Mouse (Mus musculus): ENCODE results near the gene Krt32. TPM values are rescaled to one million over a fixed set of nuclear protein-coding genes. Genes with fewer than 3 reads are reported as not detected.

Gene Krt32
- total and polyA plus RNA-seq, 3 experiments, result not detected

GRCm38 (mm10) chr11:100120331-100120730 is 32.3 kb upstream of the Krt32 start:
- Histone ChIP-seq H3K36me3 (ENCODE audit: control insufficient read depth, insufficient read depth, low read length) (no peaks in the 10 kb centered on the region), H3K4me1 (ENCODE audit: control insufficient read depth, insufficient read depth, low read length) (no peaks in the 10 kb centered on the region), H3K27me3 (ENCODE audit: control insufficient read depth, insufficient read depth, low read length) (no peaks in the 10 kb centered on the region), H3K4me3 (no peak overlapping the region), H3K9ac (ENCODE audit: low read depth, low read length) (no peak overlapping the region), H3K79me2 (replicated peaks; ENCODE audit: control insufficient read depth, insufficient read depth, low read length) (no peaks in the 10 kb centered on the region), H3K27ac (no peak overlapping the region)
- TF ChIP-seq POLR2A (IDR thresholded peaks at IDR 0.05; ENCODE audit: insufficient read depth, low read depth, low read length) (no peak), EP300 (IDR thresholded peaks at IDR 0.05; ENCODE audit: insufficient read depth, low read depth, low read length) (no peak), CTCF (IDR thresholded peaks at IDR 0.05) (no peak)
- DNase-seq, result no peak
- intact Hi-C loops (cut with DNase I), result no loop called here
- 53% methylated on average over 5 of the region's 5 CpGs for WGBS

GRCm38 (mm10) chr11:100113742-100114029 is 25.7 kb upstream of the Krt32 start:
- no peak for TF ChIP-seq CTCF (IDR thresholded peaks at IDR 0.05)
- TF ChIP-seq EP300 (IDR thresholded peaks at IDR 0.05; ENCODE audit: insufficient read depth, low read depth, low read length), result no peak
- TF ChIP-seq POLR2A (IDR thresholded peaks at IDR 0.05; ENCODE audit: insufficient read depth, low read depth, low read length), result no peak
- intact Hi-C loops (cut with DNase I), result no loop called here
- H3K4me3 ChIP-seq, result no peak overlapping the region
- H3K79me2 ChIP-seq (replicated peaks; ENCODE audit: control insufficient read depth, insufficient read depth, low read length), result no peaks in the 10 kb centered on the region
- DNase-seq, result no peak
- 67% methylated on average over 2 of the region's 2 CpGs for WGBS
- no peaks in the 10 kb centered on the region for H3K4me1 ChIP-seq (ENCODE audit: control insufficient read depth, insufficient read depth, low read length)
- no peak overlapping the region for H3K9ac ChIP-seq (ENCODE audit: low read depth, low read length)
- no peak overlapping the region for H3K27ac ChIP-seq
- no peaks in the 10 kb centered on the region for H3K27me3 ChIP-seq (ENCODE audit: control insufficient read depth, insufficient read depth, low read length)
- H3K36me3 ChIP-seq (ENCODE audit: control insufficient read depth, insufficient read depth, low read length), result no peaks in the 10 kb centered on the region

GRCm38 (mm10) chr11:100112935-100113741 is 25.1 kb upstream of the Krt32 start:
- TF ChIP-seq CTCF (IDR thresholded peaks at IDR 0.05), result no peak
- no peaks in the 10 kb centered on the region for H3K79me2 ChIP-seq (replicated peaks; ENCODE audit: control insufficient read depth, insufficient read depth, low read length)
- H3K9ac ChIP-seq (ENCODE audit: low read depth, low read length), result no peak overlapping the region
- intact Hi-C loops (cut with DNase I), result no loop called here
- no peak for DNase-seq
- no peak overlapping the region for H3K4me3 ChIP-seq
- no peaks in the 10 kb centered on the region for H3K36me3 ChIP-seq (ENCODE audit: control insufficient read depth, insufficient read depth, low read length)
- no peak overlapping the region for H3K27ac ChIP-seq
- no peaks in the 10 kb centered on the region for H3K4me1 ChIP-seq (ENCODE audit: control insufficient read depth, insufficient read depth, low read length)
- H3K27me3 ChIP-seq (ENCODE audit: control insufficient read depth, insufficient read depth, low read length), result no peaks in the 10 kb centered on the region
- 77% methylated on average over 11 of the region's 11 CpGs for WGBS

- Histone ChIP-seq H3K4me3 (no peak within 1 kb of the TSS), H3K36me3 (ENCODE audit: control insufficient read depth, insufficient read depth, low read length) (no peaks in the 10 kb centered on the region), H3K27ac (no peak within 1 kb of the TSS), H3K79me2 (replicated peaks; ENCODE audit: control insufficient read depth, insufficient read depth, low read length) (no peaks in the 10 kb centered on the region), H3K9ac (ENCODE audit: low read depth, low read length) (no peak within 1 kb of the TSS), H3K4me1 (ENCODE audit: control insufficient read depth, insufficient read depth, low read length) (no peaks in the 10 kb centered on the region), H3K27me3 (ENCODE audit: control insufficient read depth, insufficient read depth, low read length) (no peaks in the 10 kb centered on the region)
- DNase-seq, result no peak
- WGBS, result 85% methylated on average over 6 of the region's 6 CpGs
- intact Hi-C loops (cut with DNase I), result no loop called here
- no peak for TF ChIP-seq POLR2A (IDR thresholded peaks at IDR 0.05; ENCODE audit: insufficient read depth, low read depth, low read length)
- no peak for TF ChIP-seq CTCF (IDR thresholded peaks at IDR 0.05)
- no peak for TF ChIP-seq EP300 (IDR thresholded peaks at IDR 0.05; ENCODE audit: insufficient read depth, low read depth, low read length)
These were observed 17.6 kb upstream of the Krt32 start, which contains the start of gene Krt36 for GRCm38 (mm10) chr11:100105576-100106122. TSS of gene Krt36 (minus strand) at chr11:100105626.

- H3K9ac ChIP-seq (ENCODE audit: low read depth, low read length), result no peak overlapping the region
- WGBS, result 46% methylated on average over 15 of the region's 15 CpGs
These were observed 14.8 kb upstream of the Krt32 start for GRCm38 (mm10) chr11:100102693-100103429.

GRCm38 (mm10) chr11:100100391-100100790 is 12.4 kb upstream of the Krt32 start:
- Histone ChIP-seq H3K4me1 (ENCODE audit: control insufficient read depth, insufficient read depth, low read length) (no peaks in the 10 kb centered on the region), H3K36me3 (ENCODE audit: control insufficient read depth, insufficient read depth, low read length) (no peaks in the 10 kb centered on the region), H3K4me3 (no peak overlapping the region), H3K27ac (no peak overlapping the region), H3K27me3 (ENCODE audit: control insufficient read depth, insufficient read depth, low read length) (no peaks in the 10 kb centered on the region), H3K79me2 (replicated peaks; ENCODE audit: control insufficient read depth, insufficient read depth, low read length) (no peaks in the 10 kb centered on the region), H3K9ac (ENCODE audit: low read depth, low read length) (no peak overlapping the region)
- TF ChIP-seq EP300 (IDR thresholded peaks at IDR 0.05; ENCODE audit: insufficient read depth, low read depth, low read length), result no peak
- TF ChIP-seq CTCF (IDR thresholded peaks at IDR 0.05), result no peak
- no peak for TF ChIP-seq POLR2A (IDR thresholded peaks at IDR 0.05; ENCODE audit: insufficient read depth, low read depth, low read length)
- intact Hi-C loops (cut with DNase I), result no loop called here
- 73% methylated on average over 4 of the region's 4 CpGs for WGBS
- no peak for DNase-seq

More at GRCm38 (mm10) chr11:100102693-100103429, 14.8 kb upstream of the Krt32 start:
- Histone ChIP-seq H3K79me2 (replicated peaks; ENCODE audit: control insufficient read depth, insufficient read depth, low read length) (no peaks in the 10 kb centered on the region), H3K27me3 (ENCODE audit: control insufficient read depth, insufficient read depth, low read length) (no peaks in the 10 kb centered on the region), H3K4me3 (no peak overlapping the region), H3K27ac (no peak overlapping the region), H3K36me3 (ENCODE audit: control insufficient read depth, insufficient read depth, low read length) (no peaks in the 10 kb centered on the region), H3K4me1 (ENCODE audit: control insufficient read depth, insufficient read depth, low read length) (no peaks in the 10 kb centered on the region)
- DNase-seq, result no peak
- TF ChIP-seq EP300 (IDR thresholded peaks at IDR 0.05; ENCODE audit: insufficient read depth, low read depth, low read length), result no peak
- TF ChIP-seq POLR2A (IDR thresholded peaks at IDR 0.05; ENCODE audit: insufficient read depth, low read depth, low read length), result no peak
- intact Hi-C loops (cut with DNase I), result no loop called here
